Mouse (Mus musculus): ENCODE data around the gene Tex2. TPM values are rescaled to one million over a fixed set of nuclear protein-coding genes. Genes with fewer than 3 reads are reported as not detected.
A peak's percentile ranks its signal among the peaks of the same experiment; 100 is the strongest.

Tex2 gene
- total RNA-seq, 1 experiment: 34.4 TPM

GRCm38 (mm10) chr11:106488126-106488561, 125.1 kb downstream of the Tex2 start:
- TF ChIP-seq ZC3H11A (IDR thresholded peaks at IDR 0.05; ENCODE audit: borderline replicate concordance, low read depth, low read length) (no peak), MAFK (IDR thresholded peaks at IDR 0.05; ENCODE audit: insufficient read depth, low read depth, low read length) (no peak), HCFC1 (IDR thresholded peaks at IDR 0.05; ENCODE audit: borderline replicate concordance, insufficient read depth, low read length) (no peak)
- in situ Hi-C loops (cut with MboI; ENCODE audit: low sequenced_read_pairs in 2 of 2, unreplicated experiment in 2 of 2): no loop called here
- Histone ChIP-seq H3K4me1 (ENCODE audit: control insufficient read depth in 2 of 2, insufficient read depth in 2 of 2, low read length in 2 of 2, poor library complexity in 1 of 2) (no peaks in the 10 kb centered on the region; a peak in 2 of 4 replicates), H3K9me3 (ENCODE audit: control insufficient read depth, insufficient read depth, low read depth, low read length) (no peaks in the 10 kb centered on the region), H3K36me3 (ENCODE audit: control insufficient read depth, insufficient read depth, low read length, poor library complexity, severe bottlenecking) (no peaks in the 10 kb centered on the region), H3K9ac (ENCODE audit: insufficient read depth, low read depth, low read length, poor library complexity, severe bottlenecking) (peak overlapping the region; percentile 64; the same call in 1 of the 2 replicates), H3K27ac (ENCODE audit: insufficient read depth, low read depth, low read length, poor library complexity, severe bottlenecking) (no peak overlapping the region), H3K4me3 (ENCODE audit: insufficient read depth in 1 of 2, low read depth in 1 of 2, low read length in 2 of 2, poor library complexity in 1 of 2, severe bottlenecking in 1 of 2) (peak overlapping the region; percentile 61 to 85)
- DNase-seq (ENCODE audit: low read depth, low spot score): no peak

- H3K27ac ChIP-seq (ENCODE audit: insufficient read depth, low read depth, low read length, poor library complexity, severe bottlenecking): no peak within 1 kb of the TSS
- DNase-seq (ENCODE audit: low read depth, low spot score): peak; percentile 83
- H3K4me3 ChIP-seq (ENCODE audit: insufficient read depth in 1 of 2, low read depth in 1 of 2, low read length in 2 of 2, poor library complexity in 1 of 2, severe bottlenecking in 1 of 2): peak within 1 kb of the TSS; percentile 85 to 91
- in situ Hi-C loops (cut with MboI; ENCODE audit: low sequenced_read_pairs in 2 of 2, unreplicated experiment in 2 of 2): no loop called here
- no peaks in the 10 kb centered on the region for H3K9me3 ChIP-seq (ENCODE audit: control insufficient read depth, insufficient read depth, low read depth, low read length)
- no peaks in the 10 kb centered on the region; a peak in 2 of 4 replicates for H3K4me1 ChIP-seq (ENCODE audit: control insufficient read depth in 2 of 2, insufficient read depth in 2 of 2, low read length in 2 of 2, poor library complexity in 1 of 2)
- peak within 1 kb of the TSS; percentile 81 for H3K9ac ChIP-seq (ENCODE audit: insufficient read depth, low read depth, low read length, poor library complexity, severe bottlenecking)
- no peaks in the 10 kb centered on the region for H3K36me3 ChIP-seq (ENCODE audit: control insufficient read depth, insufficient read depth, low read length, poor library complexity, severe bottlenecking)
- no peak for TF ChIP-seq HCFC1 (IDR thresholded peaks at IDR 0.05; ENCODE audit: borderline replicate concordance, insufficient read depth, low read length)
- no peak for TF ChIP-seq MAFK (IDR thresholded peaks at IDR 0.05; ENCODE audit: insufficient read depth, low read depth, low read length)
- no peak for TF ChIP-seq ZNF384 (IDR thresholded peaks at IDR 0.05; ENCODE audit: low read depth, low read length)
- no peak for TF ChIP-seq ZC3H11A (IDR thresholded peaks at IDR 0.05; ENCODE audit: borderline replicate concordance, low read depth, low read length)
- no peak for TF ChIP-seq CHD2 (IDR thresholded peaks at IDR 0.05; ENCODE audit: low read depth, low read length)
These were observed 125.5 kb downstream of the Tex2 start, which contains the start of gene Ern1 for GRCm38 (mm10) chr11:106487733-106488115. Ern1 (minus strand) TSS chr11:106487852.

- H3K4me1 ChIP-seq (ENCODE audit: control insufficient read depth in 2 of 2, insufficient read depth in 2 of 2, low read length in 2 of 2, poor library complexity in 1 of 2): no peaks in the 10 kb centered on the region; a peak in 2 of 4 replicates
- H3K9ac ChIP-seq (ENCODE audit: insufficient read depth, low read depth, low read length, poor library complexity, severe bottlenecking): peak overlapping the region; percentile 81
- no peak for TF ChIP-seq ZC3H11A (IDR thresholded peaks at IDR 0.05; ENCODE audit: borderline replicate concordance, low read depth, low read length)
- peak; percentile 72; the same call in 1 of the 2 replicates for TF ChIP-seq ZNF384 (IDR thresholded peaks at IDR 0.05; ENCODE audit: low read depth, low read length)
- H3K4me3 ChIP-seq (ENCODE audit: insufficient read depth in 1 of 2, low read depth in 1 of 2, low read length in 2 of 2, poor library complexity in 1 of 2, severe bottlenecking in 1 of 2): peak overlapping the region; percentile 85 to 91
- in situ Hi-C loops (cut with MboI; ENCODE audit: low sequenced_read_pairs in 2 of 2, unreplicated experiment in 2 of 2): no loop called here
- H3K9me3 ChIP-seq (ENCODE audit: control insufficient read depth, insufficient read depth, low read depth, low read length): no peaks in the 10 kb centered on the region
- DNase-seq (ENCODE audit: low read depth, low spot score): no peak
- H3K36me3 ChIP-seq (ENCODE audit: control insufficient read depth, insufficient read depth, low read length, poor library complexity, severe bottlenecking): no peaks in the 10 kb centered on the region
- H3K27ac ChIP-seq (ENCODE audit: insufficient read depth, low read depth, low read length, poor library complexity, severe bottlenecking): no peak overlapping the region
These were observed 126.1 kb downstream of the Tex2 start for GRCm38 (mm10) chr11:106486866-106487732.

GRCm38 (mm10) chr11:106486042-106486865, 127.0 kb downstream of the Tex2 start:
- Histone ChIP-seq H3K27ac (ENCODE audit: insufficient read depth, low read depth, low read length, poor library complexity, severe bottlenecking) (no peak overlapping the region), H3K4me3 (ENCODE audit: insufficient read depth in 1 of 2, low read depth in 1 of 2, low read length in 2 of 2, poor library complexity in 1 of 2, severe bottlenecking in 1 of 2) (peak overlapping the region; percentile 85 to 91; a peak in 3 of 4 replicates), H3K36me3 (ENCODE audit: control insufficient read depth, insufficient read depth, low read length, poor library complexity, severe bottlenecking) (no peaks in the 10 kb centered on the region), H3K9ac (ENCODE audit: insufficient read depth, low read depth, low read length, poor library complexity, severe bottlenecking) (no peak overlapping the region), H3K4me1 (ENCODE audit: control insufficient read depth in 2 of 2, insufficient read depth in 2 of 2, low read length in 2 of 2, poor library complexity in 1 of 2) (no peaks in the 10 kb centered on the region; a peak in 2 of 4 replicates), H3K9me3 (ENCODE audit: control insufficient read depth, insufficient read depth, low read depth, low read length) (no peaks in the 10 kb centered on the region)
- DNase-seq (ENCODE audit: low read depth, low spot score): no peak
- TF ChIP-seq MAFK (IDR thresholded peaks at IDR 0.05; ENCODE audit: insufficient read depth, low read depth, low read length) (no peak), HCFC1 (IDR thresholded peaks at IDR 0.05; ENCODE audit: borderline replicate concordance, insufficient read depth, low read length) (no peak), ZC3H11A (IDR thresholded peaks at IDR 0.05; ENCODE audit: borderline replicate concordance, low read depth, low read length) (no peak), CHD2 (IDR thresholded peaks at IDR 0.05; ENCODE audit: low read depth, low read length) (no peak), ZNF384 (IDR thresholded peaks at IDR 0.05; ENCODE audit: low read depth, low read length) (no peak)
- in situ Hi-C loops (cut with MboI; ENCODE audit: low sequenced_read_pairs in 2 of 2, unreplicated experiment in 2 of 2): no loop called here
